Mouse (Mus musculus) megakaryocyte, adult 5-6 weeks (primary cell): ENCODE data around the gene Krtap10-4. TPM values are rescaled to one million over a fixed set of nuclear protein-coding genes. Genes with fewer than 3 reads are reported as not detected.
"Not testable (repeated sequence)": the region's sequence is repeated elsewhere in the genome, so short reads cannot be mapped to it uniquely, and the experiment has no call there.

Experiments
- ATAC-seq: 2 replicates; pipeline ENCODE4 v1.8.0; 2016; ENCODE audit warnings: mild to moderate bottlenecking, inconsistent platforms; ENCODE audit not compliant: poor library complexity, severe bottlenecking
- total RNA-seq, 2 experiments: library from RNA; stranded (forward) in 1 of 2; stranded (reverse) in 1 of 2; fragments of 153-499, 151-499 nt in 1 of 2; fragments of 221-1000, 200-1000 nt in 1 of 2; gene quantifications; 2 replicates each; pipeline versions ENCODE4 v1.2.3 to v1.2.4; 2015 to 2017

Gene Krtap10-4
- total RNA-seq (2015) (not detected in 2 replicates), total RNA-seq (2017) (not detected in 2 replicates)

GRCm38 (mm10) chr10:77826951-77827350 lies at the start of gene Krtap10-4:
Gene Krtap10-4 (minus strand): TSS chr10:77827095.
- ATAC-seq: no peak

GRCm38 (mm10) chr10:77869651-77870050 lies 42.8 kb upstream of the Krtap10-4 start:
- ATAC-seq: no peak

GRCm38 (mm10) chr10:77867546-77867945 lies 40.7 kb upstream of the Krtap10-4 start:
- ATAC-seq: no peak

GRCm38 (mm10) chr10:77864762-77865143 lies 37.9 kb upstream of the Krtap10-4 start:
- ATAC-seq: 0 out of 2 replicates have a peak, but pooled peaks have one; percentile 5

- ATAC-seq: peak; percentile 82
These were observed 37.3 kb upstream of the Krtap10-4 start for GRCm38 (mm10) chr10:77864067-77864761.

- no peak for ATAC-seq
These were observed 34.8 kb upstream of the Krtap10-4 start, which contains the start of gene Gm3285 for GRCm38 (mm10) chr10:77861675-77862074. Gene Gm3285 (plus strand): TSS chr10:77861975.

GRCm38 (mm10) chr10:77852559-77852958 lies 25.7 kb upstream of the Krtap10-4 start, which contains the start of gene Gm10318:
Gene Gm10318 (plus strand): TSS chr10:77852859.
- ATAC-seq: no peak

GRCm38 (mm10) chr10:77847538-77847937 lies 20.6 kb upstream of the Krtap10-4 start:
- no peak for ATAC-seq

- ATAC-seq: no peak
These were observed 20.1 kb upstream of the Krtap10-4 start for GRCm38 (mm10) chr10:77846961-77847360.

- ATAC-seq: no peak
These were observed 19.6 kb upstream of the Krtap10-4 start, which contains the start of gene Gm36176 for GRCm38 (mm10) chr10:77846503-77846902. Gene Gm36176 (plus strand): TSS chr10:77846803.

- ATAC-seq: no peak
These were observed 12.1 kb upstream of the Krtap10-4 start for GRCm38 (mm10) chr10:77839006-77839405.

GRCm38 (mm10) chr10:77835647-77836046 lies 8.8 kb upstream of the Krtap10-4 start, which contains the start of gene Krtap10-10:
Gene Krtap10-10 (plus strand): TSS chr10:77835947.
- ATAC-seq: no peak

GRCm38 (mm10) chr10:77819203-77819602 lies 7.7 kb downstream of the Krtap10-4 start:
- ATAC-seq: no peak

GRCm38 (mm10) chr10:77818523-77818922 lies 8.4 kb downstream of the Krtap10-4 start:
- no peak for ATAC-seq

- ATAC-seq: no peak
These were observed 11.4 kb downstream of the Krtap10-4 start for GRCm38 (mm10) chr10:77815514-77815913.

GRCm38 (mm10) chr10:77814382-77814781 lies 12.5 kb downstream of the Krtap10-4 start, which contains the start of gene Gm2696:
Gene Gm2696 (plus strand): TSS chr10:77814682.
- no peak for ATAC-seq

- no peak for ATAC-seq
These were observed 15.2 kb downstream of the Krtap10-4 start, which contains the start of gene Gm9507 for GRCm38 (mm10) chr10:77811743-77812142. Gene Gm9507 (minus strand): TSS chr10:77811843.

GRCm38 (mm10) chr10:77804095-77804494 lies 22.8 kb downstream of the Krtap10-4 start:
- no peak for ATAC-seq

GRCm38 (mm10) chr10:77798921-77799508 lies 27.9 kb downstream of the Krtap10-4 start, which contains the start of gene Gm19668:
Gene Gm19668 (minus strand): TSS chr10:77799133.
- no peak for ATAC-seq

GRCm38 (mm10) chr10:77798164-77798920 lies 28.6 kb downstream of the Krtap10-4 start:
- ATAC-seq: not testable (repeated sequence)

GRCm38 (mm10) chr10:77797677-77798076 lies 29.2 kb downstream of the Krtap10-4 start:
- no peak for ATAC-seq
